Mouse (Mus musculus): Measurements from ENCODE around the gene Atp6v0b.

Gene Atp6v0b

GRCm38 (mm10) chr4:117908834-117909453 is 21.8 kb upstream of the Atp6v0b start:
- no peak for DNase-seq (ENCODE audit: low read depth, low spot score)

- DNase-seq (ENCODE audit: low read depth, low spot score): no peak
Observed at GRCm38 (mm10) chr4:117906196-117906595, 19.1 kb upstream of the Atp6v0b start.

- DNase-seq (ENCODE audit: low read depth, low spot score): no peak
Observed at GRCm38 (mm10) chr4:117904761-117905160, 17.6 kb upstream of the Atp6v0b start.

GRCm38 (mm10) chr4:117904094-117904493 is 17.0 kb upstream of the Atp6v0b start:
- DNase-seq (ENCODE audit: low read depth, low spot score): no peak

GRCm38 (mm10) chr4:117898111-117898510 is 11.0 kb upstream of the Atp6v0b start:
- DNase-seq (ENCODE audit: low read depth, low spot score): no peak

GRCm38 (mm10) chr4:117896031-117896430 is 8.9 kb upstream of the Atp6v0b start:
- DNase-seq (ENCODE audit: low read depth, low spot score): no peak

- DNase-seq (ENCODE audit: low read depth, low spot score): no peak
Observed at GRCm38 (mm10) chr4:117895339-117895738, 8.2 kb upstream of the Atp6v0b start.

- no peak for DNase-seq (ENCODE audit: low read depth, low spot score)
Observed at GRCm38 (mm10) chr4:117894601-117895000, 7.5 kb upstream of the Atp6v0b start.

GRCm38 (mm10) chr4:117893376-117893775 is 6.2 kb upstream of the Atp6v0b start:
- peak; percentile 59 for DNase-seq (ENCODE audit: low read depth, low spot score)

GRCm38 (mm10) chr4:117891738-117892161 is 4.6 kb upstream of the Atp6v0b start, which contains the start of gene Dph2:
TSS of gene Dph2 (minus strand) at chr4:117892032.
- DNase-seq (ENCODE audit: low read depth, low spot score): peak; percentile 88

- DNase-seq (ENCODE audit: low read depth, low spot score): no peak
Observed at GRCm38 (mm10) chr4:117890750-117891149, 3.6 kb upstream of the Atp6v0b start.

GRCm38 (mm10) chr4:117890031-117890430 is 2.9 kb upstream of the Atp6v0b start:
- DNase-seq (ENCODE audit: low read depth, low spot score): no peak

- no peak for DNase-seq (ENCODE audit: low read depth, low spot score)
Observed at GRCm38 (mm10) chr4:117889471-117889870, 2.3 kb upstream of the Atp6v0b start.

GRCm38 (mm10) chr4:117887920-117888319 is 787 bp upstream of the Atp6v0b start:
- DNase-seq (ENCODE audit: low read depth, low spot score): no peak

- peak; percentile 37 for DNase-seq (ENCODE audit: low read depth, low spot score)
Observed at GRCm38 (mm10) chr4:117886644-117887043, 489 bp downstream of the Atp6v0b start.

GRCm38 (mm10) chr4:117885994-117886393 is 1.1 kb downstream of the Atp6v0b start:
- no peak for DNase-seq (ENCODE audit: low read depth, low spot score)

GRCm38 (mm10) chr4:117885093-117885492 is 2.0 kb downstream of the Atp6v0b start:
- no peak for DNase-seq (ENCODE audit: low read depth, low spot score)

- no peak for DNase-seq (ENCODE audit: low read depth, low spot score)
Observed at GRCm38 (mm10) chr4:117884146-117884545, 3.0 kb downstream of the Atp6v0b start.

- DNase-seq (ENCODE audit: low read depth, low spot score): peak; percentile 11
Observed at GRCm38 (mm10) chr4:117882701-117883691, 4.1 kb downstream of the Atp6v0b start, which contains the start of gene B4galt2. TSS of gene B4galt2 (minus strand) at chr4:117883487.

- no peak for DNase-seq (ENCODE audit: low read depth, low spot score)
Observed at GRCm38 (mm10) chr4:117878703-117879102, 8.4 kb downstream of the Atp6v0b start.

GRCm38 (mm10) chr4:117878301-117878700 is 8.8 kb downstream of the Atp6v0b start:
- no peak for DNase-seq (ENCODE audit: low read depth, low spot score)

GRCm38 (mm10) chr4:117873615-117874014 is 13.5 kb downstream of the Atp6v0b start:
- no peak for DNase-seq (ENCODE audit: low read depth, low spot score)

All from CD4-positive helper T cell, adult 2 months (primary cell).